ENCODE assay signal across 2 mouse cellular contexts in genomic region chr2:118755407-118755806, GRCm38 (mm10).
TF ChIP-seq lines count a peak whose summit lies in the region.

No protein-coding gene starts in this region.

TF ChIP-seq in CH12.LX, 34 proteins besides CTCF, POLR2A, EP300 and RAD21:
- no peak for TF ChIP-seq JUN (IDR thresholded peaks at IDR 0.05; ENCODE audit: insufficient read depth, low read depth, low read length)
- no peak for TF ChIP-seq TCF12 (IDR thresholded peaks at IDR 0.05; ENCODE audit: low read depth, low read length)
- no peak for TF ChIP-seq ZNF384 (IDR thresholded peaks at IDR 0.05; ENCODE audit: low read depth, low read length)
- no peak for TF ChIP-seq CHD1 (IDR thresholded peaks at IDR 0.05; ENCODE audit: low read depth, low read length)
- TF ChIP-seq ETS1 (conservative IDR thresholded peaks at IDR 0.05; ENCODE audit: low read depth, low read length), result no peak
- TF ChIP-seq MAZ (IDR thresholded peaks at IDR 0.05; ENCODE audit: low read depth, low read length), result no peak
- no peak for TF ChIP-seq USF1 (IDR thresholded peaks at IDR 0.05; ENCODE audit: low read depth, low read length)
- TF ChIP-seq MYC (IDR thresholded peaks at IDR 0.05; ENCODE audit: low read depth, low read length), result no peak
- no peak for TF ChIP-seq USF2 (conservative IDR thresholded peaks at IDR 0.05; ENCODE audit: low read depth, low read length)
- no peak for TF ChIP-seq MAX (IDR thresholded peaks at IDR 0.05; ENCODE audit: low read length)
- no peak for TF ChIP-seq NELFE (IDR thresholded peaks at IDR 0.05; ENCODE audit: low read depth, low read length)

TF ChIP-seq in MEL, 35 proteins besides CTCF, POLR2A, EP300 and RAD21:
- TF ChIP-seq SMC3 (IDR thresholded peaks at IDR 0.05; ENCODE audit: low read depth, low read length) (peak; percentile 24; the same call in 1 of the 2 replicates), JUND (IDR thresholded peaks at IDR 0.05; ENCODE audit: low read depth, low read length) (no peak)
